Mouse (Mus musculus): ENCODE data around the gene Fam155a. TPM values are rescaled to one million over a fixed set of nuclear protein-coding genes. Genes with fewer than 3 reads are reported as not detected.
"Not testable (repeated sequence)": the region's sequence is repeated elsewhere in the genome, so short reads cannot be mapped to it uniquely, and the experiment has no call there.

Gene Fam155a
- 0.19 TPM in 1 of 2 replicates, not detected in the other for polyA plus RNA-seq (2011; ENCODE audit: insufficient read length, low read depth, missing spikeins)

DNA sequence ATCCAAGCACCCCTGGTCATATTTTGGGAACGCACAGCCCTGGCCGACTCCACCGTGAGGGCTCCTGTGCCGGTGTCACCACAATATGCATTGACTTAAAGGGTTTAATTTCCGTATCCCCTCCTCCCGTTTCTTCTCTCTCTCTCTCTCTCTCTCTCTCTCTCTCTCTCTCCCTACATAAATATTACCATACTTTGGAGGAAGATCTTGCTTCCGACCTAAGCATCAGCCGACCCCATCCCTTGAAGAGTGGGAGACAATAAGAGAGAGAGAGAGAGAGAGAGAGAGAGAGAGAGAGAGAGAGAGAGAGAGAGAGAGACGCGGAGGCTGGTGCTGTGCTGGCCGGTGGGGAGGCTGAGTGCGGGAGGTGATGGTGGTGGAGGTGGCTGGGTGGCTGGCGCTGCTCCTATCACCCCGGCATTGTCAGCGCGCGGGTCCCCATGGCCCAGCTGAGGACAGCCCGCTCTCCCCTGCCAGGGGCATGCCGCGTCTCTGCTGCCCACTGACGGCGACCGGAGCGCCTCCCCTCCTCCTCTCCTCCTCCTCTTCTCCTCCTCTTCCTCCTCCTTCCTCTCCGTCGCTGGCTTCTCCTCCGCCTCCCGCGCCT, at the start of gene Fam155a:
Gene Fam155a, minus strand, starts transcription at position 163 of the 607 bp plus-strand sequence.
- Histone ChIP-seq H3K4me3 (ENCODE audit: insufficient read depth, low read length) (peak within 1 kb of the TSS; percentile 43), H3K4me1 (ENCODE audit: control insufficient read depth, insufficient read depth, low read length) (no peaks in the 10 kb centered on the region), H3K27ac (ENCODE audit: insufficient read depth, low read length) (no peak within 1 kb of the TSS)
- TF ChIP-seq CTCF (IDR thresholded peaks at IDR 0.05; ENCODE audit: borderline replicate concordance, insufficient read depth, low read length) (no peak), POLR2A (IDR thresholded peaks at IDR 0.05; ENCODE audit: low read depth, low read length) (no peak)

DNA sequence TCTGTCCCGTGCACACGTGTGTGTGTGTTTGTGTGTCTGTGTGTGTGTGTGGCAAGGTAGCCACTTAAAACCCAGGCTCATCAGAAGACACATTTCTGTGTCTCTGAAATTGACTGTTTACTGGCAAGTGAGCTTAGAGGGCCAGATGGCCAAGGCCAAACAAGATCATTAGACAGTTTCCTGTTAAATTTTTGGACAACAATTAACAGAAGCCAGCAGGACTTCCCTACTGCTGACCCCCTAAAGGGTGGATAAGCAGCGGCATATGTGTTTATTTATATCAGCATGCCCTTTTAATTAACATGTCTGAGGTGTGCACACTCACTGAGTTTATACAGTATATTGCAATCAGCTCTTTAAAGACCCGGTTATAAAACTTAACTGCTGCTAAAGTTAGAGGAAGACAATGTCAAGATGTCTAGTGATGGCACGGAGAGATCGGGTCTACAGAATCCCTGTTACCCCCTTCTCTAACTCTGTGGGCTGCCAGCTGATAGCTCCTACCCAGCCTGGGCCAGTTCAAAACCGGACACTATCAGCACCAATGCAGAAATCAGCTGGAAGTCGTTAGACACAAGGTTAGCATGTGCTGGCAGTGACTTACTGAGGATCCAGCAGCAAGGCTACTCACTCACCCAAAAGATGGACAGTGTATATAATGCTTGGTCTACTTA, 42.4 kb upstream of the Fam155a start:
- TF ChIP-seq CTCF (IDR thresholded peaks at IDR 0.05; ENCODE audit: borderline replicate concordance, insufficient read depth, low read length) (no peak), POLR2A (IDR thresholded peaks at IDR 0.05; ENCODE audit: low read depth, low read length) (no peak)
- Histone ChIP-seq H3K4me3 (ENCODE audit: insufficient read depth, low read length) (no peak overlapping the region), H3K27ac (ENCODE audit: insufficient read depth, low read length) (no peak overlapping the region), H3K4me1 (ENCODE audit: control insufficient read depth, insufficient read depth, low read length) (no peaks in the 10 kb centered on the region)

- H3K4me1 ChIP-seq (ENCODE audit: control insufficient read depth, insufficient read depth, low read length) = no peaks in the 10 kb centered on the region
- no peak for TF ChIP-seq POLR2A (IDR thresholded peaks at IDR 0.05; ENCODE audit: low read depth, low read length)
- H3K4me3 ChIP-seq (ENCODE audit: insufficient read depth, low read length) = no peak overlapping the region
- no peak overlapping the region for H3K27ac ChIP-seq (ENCODE audit: insufficient read depth, low read length)
These were observed 40.1 kb upstream of the Fam155a start for GRCm38 (mm10) chr8:9810955-9811530.

GRCm38 (mm10) chr8:9808596-9808995, 37.6 kb upstream of the Fam155a start:
- H3K4me1 ChIP-seq (ENCODE audit: control insufficient read depth, insufficient read depth, low read length) = no peaks in the 10 kb centered on the region
- H3K27ac ChIP-seq (ENCODE audit: insufficient read depth, low read length) = no peak overlapping the region
- TF ChIP-seq CTCF (IDR thresholded peaks at IDR 0.05; ENCODE audit: borderline replicate concordance, insufficient read depth, low read length) = no peak

DNA sequence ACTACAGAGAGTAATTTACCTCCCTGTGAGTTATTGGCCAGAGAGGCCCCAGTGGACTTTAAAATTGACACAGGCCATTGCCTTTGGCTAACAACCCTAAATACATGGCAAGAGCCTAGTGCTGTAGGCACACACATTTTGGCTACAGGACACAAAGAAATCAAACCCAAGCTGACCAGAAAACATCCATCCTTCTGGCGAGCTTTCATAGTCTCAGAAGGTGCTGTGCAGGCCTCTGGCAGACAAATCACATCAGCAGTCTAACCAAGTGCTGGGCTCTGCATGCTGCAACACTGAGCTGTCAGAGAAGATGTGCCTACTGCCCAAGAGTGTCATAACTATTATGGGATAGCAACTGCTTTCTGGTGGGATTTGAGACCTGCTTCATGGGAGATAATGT, 34.7 kb upstream of the Fam155a start:
- Histone ChIP-seq H3K4me3 (ENCODE audit: insufficient read depth, low read length) (no peak overlapping the region), H3K4me1 (ENCODE audit: control insufficient read depth, insufficient read depth, low read length) (no peaks in the 10 kb centered on the region), H3K27ac (ENCODE audit: insufficient read depth, low read length) (no peak overlapping the region)
- TF ChIP-seq POLR2A (IDR thresholded peaks at IDR 0.05; ENCODE audit: low read depth, low read length) (no peak), CTCF (IDR thresholded peaks at IDR 0.05; ENCODE audit: borderline replicate concordance, insufficient read depth, low read length) (no peak)

More at GRCm38 (mm10) chr8:9808596-9808995, 37.6 kb upstream of the Fam155a start:
- H3K4me3 ChIP-seq (ENCODE audit: insufficient read depth, low read length) = no peak overlapping the region

- H3K4me1 ChIP-seq (ENCODE audit: control insufficient read depth, insufficient read depth, low read length); H3K27ac ChIP-seq (ENCODE audit: insufficient read depth, low read length); H3K4me3 ChIP-seq (ENCODE audit: insufficient read depth, low read length): not testable (repeated sequence)
These were observed 29.4 kb upstream of the Fam155a start for GRCm38 (mm10) chr8:9800346-9800745.

DNA sequence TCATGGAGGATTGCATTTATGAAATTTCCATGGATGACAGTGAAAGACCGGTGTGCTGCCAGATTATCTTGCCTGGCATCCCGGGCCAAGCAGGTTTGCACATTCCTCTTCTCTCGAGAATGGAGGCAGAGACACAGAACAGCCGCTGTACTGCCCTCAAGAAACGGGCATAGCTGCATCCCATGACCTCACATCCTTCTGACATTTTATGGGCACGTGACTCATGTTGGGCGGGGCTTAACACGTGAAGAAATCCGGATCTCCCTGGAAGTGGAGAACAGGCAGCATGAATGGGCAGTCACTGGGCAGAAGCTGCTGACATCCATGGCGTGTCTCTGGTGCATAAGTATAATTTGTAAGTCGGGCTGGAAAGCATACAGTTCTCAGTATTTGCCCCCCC, 29.0 kb upstream of the Fam155a start:
- TF ChIP-seq POLR2A (IDR thresholded peaks at IDR 0.05; ENCODE audit: low read depth, low read length) = no peak
- no peak for TF ChIP-seq CTCF (IDR thresholded peaks at IDR 0.05; ENCODE audit: borderline replicate concordance, insufficient read depth, low read length)
- Histone ChIP-seq H3K4me1 (ENCODE audit: control insufficient read depth, insufficient read depth, low read length) (no peaks in the 10 kb centered on the region), H3K4me3 (ENCODE audit: insufficient read depth, low read length) (no peak overlapping the region), H3K27ac (ENCODE audit: insufficient read depth, low read length) (no peak overlapping the region)

GRCm38 (mm10) chr8:9797514-9797913, 26.6 kb upstream of the Fam155a start:
- Histone ChIP-seq H3K4me1 (ENCODE audit: control insufficient read depth, insufficient read depth, low read length) (no peaks in the 10 kb centered on the region), H3K27ac (ENCODE audit: insufficient read depth, low read length) (no peak overlapping the region), H3K4me3 (ENCODE audit: insufficient read depth, low read length) (no peak overlapping the region)
- TF ChIP-seq POLR2A (IDR thresholded peaks at IDR 0.05; ENCODE audit: low read depth, low read length) (no peak), CTCF (IDR thresholded peaks at IDR 0.05; ENCODE audit: borderline replicate concordance, insufficient read depth, low read length) (no peak)

DNA sequence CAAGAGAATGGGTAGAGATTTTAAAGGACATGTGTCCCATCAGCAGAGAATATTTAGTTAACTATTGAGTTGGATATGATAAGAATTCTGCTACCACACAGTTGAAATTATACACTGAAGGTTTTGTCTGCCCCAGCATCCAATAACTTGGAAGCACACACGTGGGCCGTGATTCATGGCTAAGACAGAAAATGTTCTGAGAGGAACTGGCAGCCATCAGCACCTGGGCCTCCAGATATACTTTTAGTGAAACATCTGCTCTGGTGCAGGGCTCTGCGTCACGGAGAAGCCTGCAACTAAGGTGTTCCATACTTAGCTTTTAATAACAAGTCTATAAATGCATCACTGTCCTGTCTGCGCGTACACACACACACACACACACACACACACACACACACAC, 24.8 kb upstream of the Fam155a start:
- Histone ChIP-seq H3K4me3 (ENCODE audit: insufficient read depth, low read length) (no peak overlapping the region), H3K27ac (ENCODE audit: insufficient read depth, low read length) (no peak overlapping the region), H3K4me1 (ENCODE audit: control insufficient read depth, insufficient read depth, low read length) (no peaks in the 10 kb centered on the region)
- no peak for TF ChIP-seq POLR2A (IDR thresholded peaks at IDR 0.05; ENCODE audit: low read depth, low read length)
- TF ChIP-seq CTCF (IDR thresholded peaks at IDR 0.05; ENCODE audit: borderline replicate concordance, insufficient read depth, low read length) = no peak

- no peaks in the 10 kb centered on the region for H3K4me1 ChIP-seq (ENCODE audit: control insufficient read depth, insufficient read depth, low read length)
- no peak overlapping the region for H3K27ac ChIP-seq (ENCODE audit: insufficient read depth, low read length)
- TF ChIP-seq CTCF (IDR thresholded peaks at IDR 0.05; ENCODE audit: borderline replicate concordance, insufficient read depth, low read length) = no peak
- TF ChIP-seq POLR2A (IDR thresholded peaks at IDR 0.05; ENCODE audit: low read depth, low read length) = no peak
- H3K4me3 ChIP-seq (ENCODE audit: insufficient read depth, low read length) = no peak overlapping the region
These were observed 22.4 kb upstream of the Fam155a start for GRCm38 (mm10) chr8:9793351-9793750.

Measured in embryonic fibroblast, embryonic 13.5 days (primary cell).